Mouse (Mus musculus): Measurements from ENCODE around the gene Dnah17. TPM values are rescaled to one million over a fixed set of nuclear protein-coding genes. Genes with fewer than 3 reads are reported as not detected.

Dnah17 gene
- total and polyA plus RNA-seq, 2 experiments = under 0.01 TPM

DNA sequence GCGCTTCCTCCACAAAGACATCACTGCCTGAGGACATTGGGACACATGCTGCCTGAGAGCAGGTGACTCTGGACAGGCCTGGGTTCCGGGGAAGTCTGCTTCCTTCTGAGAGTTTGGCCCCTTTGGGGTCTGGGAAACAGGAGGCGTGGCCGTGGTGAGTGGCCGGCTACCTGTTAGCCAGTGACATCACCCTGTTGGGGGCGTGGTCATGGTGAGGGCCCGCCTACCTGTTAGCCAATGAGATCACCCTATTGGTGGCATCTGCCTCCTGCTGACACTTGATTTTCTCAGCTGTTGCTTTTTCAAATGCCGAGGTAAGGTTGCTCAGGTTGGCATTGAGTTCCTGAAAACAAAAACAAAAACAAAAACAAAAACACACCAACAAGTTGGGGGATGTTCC lies 80.8 kb downstream of the Dnah17 start:
- Histone ChIP-seq H3K9ac (ENCODE audit: low read depth, low read length) (no peak overlapping the region), H3K4me3 (ENCODE audit: insufficient read depth, low read depth, low read length) (no peak overlapping the region), H3K27ac (replicated peaks; ENCODE audit: insufficient read depth, low read depth, low read length) (no peak overlapping the region), H3K79me2 (ENCODE audit: control insufficient read depth, insufficient read depth, low read length) (no peaks in the 10 kb centered on the region), H3K27me3 (ENCODE audit: control insufficient read depth, insufficient read depth, low read length) (no peaks in the 10 kb centered on the region), H3K4me1 (ENCODE audit: control insufficient read depth, insufficient read depth, low read length) (no peaks in the 10 kb centered on the region), H3K36me3 (ENCODE audit: control insufficient read depth, insufficient read depth, low read length) (no peaks in the 10 kb centered on the region)
- WGBS = 46% methylated on average over 8 of the region's 8 CpGs
- DNase-seq (ENCODE audit: extremely low read depth, low read depth, low spot score) = no peak
- TF ChIP-seq POLR2A (IDR thresholded peaks at IDR 0.05; ENCODE audit: extremely low read depth, insufficient read depth, low read length) (no peak), CTCF (IDR thresholded peaks at IDR 0.05; ENCODE audit: low read depth, low read length) (no peak)

DNA sequence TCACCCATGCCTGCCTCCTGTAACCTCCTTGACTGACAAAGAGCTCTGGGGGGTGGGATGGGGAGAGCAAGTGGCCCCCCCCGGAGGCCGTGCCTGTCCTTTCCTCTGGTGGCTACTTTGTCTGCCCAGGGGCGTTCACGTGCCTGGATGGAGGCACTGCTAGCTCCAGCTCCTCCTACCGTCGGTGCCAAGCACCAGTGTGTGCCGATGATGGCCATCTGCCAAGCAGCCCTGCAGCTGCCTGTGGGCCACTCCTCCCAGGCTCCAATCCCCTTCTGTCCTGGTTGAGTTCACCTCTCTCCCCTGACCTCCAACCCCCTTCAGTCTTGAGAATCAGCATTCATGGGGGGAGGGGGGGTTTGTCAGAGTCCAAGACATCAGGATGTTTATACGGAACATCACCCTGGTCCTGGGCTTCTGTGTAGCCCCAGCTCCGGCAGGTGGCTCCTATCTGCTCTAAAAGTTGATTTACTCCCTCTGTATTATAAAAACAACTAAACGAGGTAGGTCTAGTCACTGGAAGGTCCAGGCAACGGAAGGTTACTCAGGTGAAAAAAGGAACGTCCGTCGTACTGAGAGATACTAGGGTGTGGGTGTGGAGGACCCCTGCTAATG lies 87.0 kb downstream of the Dnah17 start:
- WGBS = 67% methylated on average over 14 of the region's 14 CpGs
- Histone ChIP-seq H3K79me2 (ENCODE audit: control insufficient read depth, insufficient read depth, low read length) (no peaks in the 10 kb centered on the region), H3K4me3 (ENCODE audit: insufficient read depth, low read depth, low read length) (no peak overlapping the region), H3K27me3 (ENCODE audit: control insufficient read depth, insufficient read depth, low read length) (no peaks in the 10 kb centered on the region), H3K9ac (ENCODE audit: low read depth, low read length) (no peak overlapping the region), H3K36me3 (ENCODE audit: control insufficient read depth, insufficient read depth, low read length) (no peaks in the 10 kb centered on the region), H3K4me1 (ENCODE audit: control insufficient read depth, insufficient read depth, low read length) (no peaks in the 10 kb centered on the region), H3K27ac (replicated peaks; ENCODE audit: insufficient read depth, low read depth, low read length) (no peak overlapping the region)
- DNase-seq (ENCODE audit: extremely low read depth, low read depth, low spot score) = no peak
- TF ChIP-seq CTCF (IDR thresholded peaks at IDR 0.05; ENCODE audit: low read depth, low read length) (no peak), POLR2A (IDR thresholded peaks at IDR 0.05; ENCODE audit: extremely low read depth, insufficient read depth, low read length) (no peak)

DNA sequence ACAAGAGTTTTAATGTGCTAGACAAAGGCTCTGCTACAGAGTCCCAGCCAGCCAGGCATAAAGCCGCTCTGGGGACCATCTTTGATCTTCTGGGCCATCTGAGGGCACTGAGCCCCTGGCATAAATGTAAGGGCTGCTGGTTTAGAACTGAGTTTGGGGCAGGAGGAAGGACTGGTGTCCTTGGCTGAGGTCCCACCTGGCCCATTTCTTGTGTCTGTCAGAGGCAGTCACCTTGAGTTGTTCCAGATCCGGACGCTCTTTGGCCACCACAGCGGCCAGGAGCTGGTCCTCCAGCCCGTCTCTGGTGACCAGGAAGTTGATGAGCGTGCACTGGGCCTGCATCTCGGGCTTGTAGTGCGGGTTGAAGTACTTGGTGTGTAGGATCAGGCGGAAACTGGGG lies 87.6 kb downstream of the Dnah17 start:
- no peak for TF ChIP-seq POLR2A (IDR thresholded peaks at IDR 0.05; ENCODE audit: extremely low read depth, insufficient read depth, low read length)
- TF ChIP-seq CTCF (IDR thresholded peaks at IDR 0.05; ENCODE audit: low read depth, low read length) = no peak
- H3K9ac ChIP-seq (ENCODE audit: low read depth, low read length) = no peak overlapping the region
- no peak for DNase-seq (ENCODE audit: extremely low read depth, low read depth, low spot score)
- no peaks in the 10 kb centered on the region for H3K36me3 ChIP-seq (ENCODE audit: control insufficient read depth, insufficient read depth, low read length)
- no peak overlapping the region for H3K4me3 ChIP-seq (ENCODE audit: insufficient read depth, low read depth, low read length)
- WGBS = 94% methylated on average over 9 of the region's 9 CpGs
- H3K27ac ChIP-seq (replicated peaks; ENCODE audit: insufficient read depth, low read depth, low read length) = no peak overlapping the region
- no peaks in the 10 kb centered on the region for H3K79me2 ChIP-seq (ENCODE audit: control insufficient read depth, insufficient read depth, low read length)
- no peaks in the 10 kb centered on the region for H3K27me3 ChIP-seq (ENCODE audit: control insufficient read depth, insufficient read depth, low read length)
- H3K4me1 ChIP-seq (ENCODE audit: control insufficient read depth, insufficient read depth, low read length) = no peaks in the 10 kb centered on the region

GRCm38 (mm10) chr11:118035068-118035467 lies 95.4 kb downstream of the Dnah17 start:
- Histone ChIP-seq H3K4me3 (ENCODE audit: insufficient read depth, low read depth, low read length) (no peak overlapping the region), H3K4me1 (ENCODE audit: control insufficient read depth, insufficient read depth, low read length) (no peaks in the 10 kb centered on the region), H3K27ac (replicated peaks; ENCODE audit: insufficient read depth, low read depth, low read length) (no peak overlapping the region), H3K9ac (ENCODE audit: low read depth, low read length) (no peak overlapping the region), H3K36me3 (ENCODE audit: control insufficient read depth, insufficient read depth, low read length) (no peaks in the 10 kb centered on the region), H3K79me2 (ENCODE audit: control insufficient read depth, insufficient read depth, low read length) (no peaks in the 10 kb centered on the region), H3K27me3 (ENCODE audit: control insufficient read depth, insufficient read depth, low read length) (no peaks in the 10 kb centered on the region)
- DNase-seq (ENCODE audit: extremely low read depth, low read depth, low spot score) = no peak
- no peak for TF ChIP-seq CTCF (IDR thresholded peaks at IDR 0.05; ENCODE audit: low read depth, low read length)
- no peak for TF ChIP-seq POLR2A (IDR thresholded peaks at IDR 0.05; ENCODE audit: extremely low read depth, insufficient read depth, low read length)
- WGBS = 72% methylated on average over 9 of the region's 9 CpGs

DNA sequence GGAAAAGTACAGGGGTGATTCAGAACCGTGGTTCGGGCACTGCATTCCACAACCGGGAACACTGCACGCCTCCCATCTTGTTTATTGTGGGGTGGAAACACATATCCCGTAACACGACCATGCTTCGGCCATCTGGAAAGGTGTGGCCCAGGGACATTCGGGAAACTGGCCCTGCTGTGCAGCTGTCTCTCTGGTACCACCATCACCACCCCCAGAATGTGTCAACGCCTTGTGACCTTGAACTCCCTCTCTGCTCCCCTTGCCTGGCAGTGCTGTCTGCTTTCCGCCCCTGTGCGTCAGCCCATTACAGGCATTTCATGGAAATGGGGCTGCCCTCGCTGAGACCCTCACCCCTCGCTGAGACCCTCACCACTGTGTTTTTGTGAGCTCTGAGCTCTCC lies 96.0 kb downstream of the Dnah17 start:
- H3K36me3 ChIP-seq (ENCODE audit: control insufficient read depth, insufficient read depth, low read length) = no peaks in the 10 kb centered on the region
- TF ChIP-seq CTCF (IDR thresholded peaks at IDR 0.05; ENCODE audit: low read depth, low read length) = no peak
- no peak for TF ChIP-seq POLR2A (IDR thresholded peaks at IDR 0.05; ENCODE audit: extremely low read depth, insufficient read depth, low read length)
- no peak overlapping the region for H3K27ac ChIP-seq (replicated peaks; ENCODE audit: insufficient read depth, low read depth, low read length)
- H3K4me1 ChIP-seq (ENCODE audit: control insufficient read depth, insufficient read depth, low read length) = no peaks in the 10 kb centered on the region
- H3K27me3 ChIP-seq (ENCODE audit: control insufficient read depth, insufficient read depth, low read length) = no peaks in the 10 kb centered on the region
- no peak overlapping the region for H3K9ac ChIP-seq (ENCODE audit: low read depth, low read length)
- no peak for DNase-seq (ENCODE audit: extremely low read depth, low read depth, low spot score)
- no peak overlapping the region for H3K4me3 ChIP-seq (ENCODE audit: insufficient read depth, low read depth, low read length)
- 68% methylated on average over 13 of the region's 13 CpGs for WGBS
- no peaks in the 10 kb centered on the region for H3K79me2 ChIP-seq (ENCODE audit: control insufficient read depth, insufficient read depth, low read length)

GRCm38 (mm10) chr11:118031134-118031533 lies 99.3 kb downstream of the Dnah17 start:
- H3K27ac ChIP-seq (replicated peaks; ENCODE audit: insufficient read depth, low read depth, low read length) = no peak overlapping the region
- DNase-seq (ENCODE audit: extremely low read depth, low read depth, low spot score) = no peak
- no peaks in the 10 kb centered on the region for H3K79me2 ChIP-seq (ENCODE audit: control insufficient read depth, insufficient read depth, low read length)
- H3K4me1 ChIP-seq (ENCODE audit: control insufficient read depth, insufficient read depth, low read length) = no peaks in the 10 kb centered on the region
- TF ChIP-seq CTCF (IDR thresholded peaks at IDR 0.05; ENCODE audit: low read depth, low read length) (no peak), POLR2A (IDR thresholded peaks at IDR 0.05; ENCODE audit: extremely low read depth, insufficient read depth, low read length) (no peak)
- no peak overlapping the region for H3K9ac ChIP-seq (ENCODE audit: low read depth, low read length)
- 54% methylated on average over 9 of the region's 9 CpGs for WGBS
- H3K36me3 ChIP-seq (ENCODE audit: control insufficient read depth, insufficient read depth, low read length) = no peaks in the 10 kb centered on the region
- no peak overlapping the region for H3K4me3 ChIP-seq (ENCODE audit: insufficient read depth, low read depth, low read length)
- H3K27me3 ChIP-seq (ENCODE audit: control insufficient read depth, insufficient read depth, low read length) = no peaks in the 10 kb centered on the region
